Mouse (Mus musculus) frontal cortex, postnatal 25 days (tissue): ENCODE data around the gene Smarcb1.

ENCODE experiments used
- DNase-seq, 2 experiments: peaks; one replicate each; pipeline ENCODE4 v3.0.0; 2022; ENCODE audit warnings: low spot score in 2 of 2

The Smarcb1 gene

GRCm38 (mm10) chr10:75921026-75921725 lies at the start of gene Smarcb1:
TSS of gene Smarcb1 (minus strand) at chr10:75921617.
- DNase-seq = peak; percentile 90 to 94

- no peak for DNase-seq
Observed at GRCm38 (mm10) chr10:75954381-75954811, 33.0 kb upstream of the Smarcb1 start, which contains the start of gene Gm5134. TSS of gene Gm5134 (plus strand) at chr10:75954514.

- no peak for DNase-seq
Observed at GRCm38 (mm10) chr10:75951424-75952050, 30.1 kb upstream of the Smarcb1 start.

GRCm38 (mm10) chr10:75950791-75951210 lies 29.4 kb upstream of the Smarcb1 start:
- DNase-seq = no peak

GRCm38 (mm10) chr10:75949053-75950045 lies 27.9 kb upstream of the Smarcb1 start:
- no peak for DNase-seq

GRCm38 (mm10) chr10:75948079-75948478 lies 26.7 kb upstream of the Smarcb1 start:
- no peak for DNase-seq

GRCm38 (mm10) chr10:75945896-75946295 lies 24.5 kb upstream of the Smarcb1 start:
- DNase-seq = no peak

- no peak for DNase-seq
Observed at GRCm38 (mm10) chr10:75945213-75945612, 23.8 kb upstream of the Smarcb1 start.

GRCm38 (mm10) chr10:75944066-75944772 lies 22.8 kb upstream of the Smarcb1 start:
- DNase-seq = no peak

GRCm38 (mm10) chr10:75942736-75943477 lies 21.5 kb upstream of the Smarcb1 start, which contains the start of gene Vpreb3:
TSS of gene Vpreb3 (plus strand) at chr10:75943057.
- no peak for DNase-seq

- DNase-seq = no peak
Observed at GRCm38 (mm10) chr10:75941042-75941824, 19.8 kb upstream of the Smarcb1 start.

- DNase-seq = no peak
Observed at GRCm38 (mm10) chr10:75940520-75940919, 19.1 kb upstream of the Smarcb1 start, which contains the start of gene Gm867. TSS of gene Gm867 (minus strand) at chr10:75940672.

GRCm38 (mm10) chr10:75939481-75940234 lies 18.2 kb upstream of the Smarcb1 start:
- DNase-seq = no peak

GRCm38 (mm10) chr10:75937851-75938643 lies 16.6 kb upstream of the Smarcb1 start:
- no peak for DNase-seq

- no peak for DNase-seq
Observed at GRCm38 (mm10) chr10:75936909-75937667, 15.7 kb upstream of the Smarcb1 start.

- DNase-seq = peak; percentile 55 to 62
Observed at GRCm38 (mm10) chr10:75935680-75936541, 14.5 kb upstream of the Smarcb1 start, which contains the start of gene Mmp11. TSS of gene Mmp11 (minus strand) at chr10:75936496.
